14 mouse cellular contexts compared by ENCODE assay signal in genomic region chr5:107139800-107140651, GRCm38 (mm10).
"Had no signal": no experiment of that assay in that cellular context is flagged by ENCODE, and none has a peak within 500 bp of the region (broad histone marks: within the 10 kb centered on the region; RNA-seq: fewer than 3 reads in every experiment).

No protein-coding gene starts in this region.

- H3K9me3 ChIP-seq: limb, embryonic 15.5 days; liver, embryonic 12.5 days; stomach, embryonic 15.5 days had no signal

- H3K4me1 ChIP-seq: stomach, embryonic 15.5 days had no signal

- H3K27me3 ChIP-seq: limb, embryonic 15.5 days; liver, embryonic 12.5 days; stomach, embryonic 15.5 days had no signal

- H3K27ac ChIP-seq: kidney, postnatal 0 days; limb, embryonic 15.5 days; liver, embryonic 12.5 days; stomach, embryonic 15.5 days had no signal

- H3K4me3 ChIP-seq: limb, embryonic 15.5 days; liver, embryonic 12.5 days; stomach, embryonic 15.5 days had no signal

- H3K9ac ChIP-seq: limb, embryonic 15.5 days; liver, embryonic 12.5 days; lung, embryonic 14.5 days; stomach, embryonic 15.5 days had no signal

- DNase-seq: kidney, postnatal 36 days; layer of hippocampus, adult 9-11 months; layer of hippocampus, postnatal 36 days; lung, embryonic 14.5 days; lung, postnatal 10 days; lung, postnatal 4 days; right cerebral cortex, postnatal 14 days; thymus, adult 2 months; thymus, postnatal 25 days had no signal

- H3K4me2 ChIP-seq: limb, embryonic 15.5 days; liver, embryonic 12.5 days; lung, embryonic 14.5 days; midbrain, embryonic 11.5 days; stomach, embryonic 15.5 days had no signal

- ATAC-seq: liver, embryonic 12.5 days had no signal
